ENCODE assay signal across 12 mouse cellular contexts in genomic region chr4:140854455-140854864, GRCm38 (mm10). TPM values are rescaled to one million over a fixed set of nuclear protein-coding genes. Genes with fewer than 3 reads are reported as not detected.
A peak's percentile ranks its signal among the peaks of the same experiment; 100 is the strongest.
DNase-seq lines count a peak whose midpoint lies in the region; ATAC-seq and TF ChIP-seq lines count a peak whose summit lies in the region.
"Had no signal": no experiment of that assay in that cellular context is flagged by ENCODE, and none has a peak within 500 bp of the region (broad histone marks: within the 10 kb centered on the region; RNA-seq: fewer than 3 reads in every experiment).

No protein-coding gene starts in this region.

- WGBS in midbrain, embryonic 10.5 days, result 81% methylated on average over 10 of the region's 10 CpGs
- 83% methylated on average over 10 of the region's 10 CpGs for WGBS in midbrain, embryonic 14.5 days
- 17% methylated on average over 10 of the region's 10 CpGs for WGBS in liver, adult 2 months
- WGBS in stomach, embryonic 15.5 days, result 42% methylated on average over 10 of the region's 10 CpGs

- H3K27me3 ChIP-seq in midbrain, embryonic 10.5 days (ENCODE audit: low read depth, poor library complexity, severe bottlenecking), result no peaks in the 10 kb centered on the region; the same call in 1 of the 2 replicates
- H3K27me3 ChIP-seq in midbrain, embryonic 14.5 days (ENCODE audit: control insufficient read depth, insufficient read depth, low read length), result no peaks in the 10 kb centered on the region
- no peaks in the 10 kb centered on the region for H3K27me3 ChIP-seq in liver, adult 2 months (ENCODE audit: control insufficient read depth, insufficient read depth, low read length)
- no peaks in the 10 kb centered on the region for H3K27me3 ChIP-seq in stomach, embryonic 15.5 days (replicated peaks)
- H3K27me3 ChIP-seq: midbrain, embryonic 12.5 days had no signal

- peak; percentile 52 to 59 for DNase-seq in cerebellum, postnatal 10 days
- DNase-seq in cerebellum, adult 11 months, result no peak
- no peak for DNase-seq in midbrain, embryonic 10.5 days (ENCODE audit: low spot score)
- no peak for DNase-seq in midbrain, embryonic 14.5 days
- peak; percentile 92 for DNase-seq in liver, adult 2 months (ENCODE audit: extremely low read depth, low read depth, low spot score)
- no peak for DNase-seq in urinary bladder, postnatal 25 days (ENCODE audit: low spot score)
- no peak for DNase-seq in lung, postnatal 14 days
- DNase-seq: cerebellum, adult 8-10 months; kidney, adult 18-20 months had no signal

- TF ChIP-seq CTCF in liver, adult 2 months (IDR thresholded peaks at IDR 0.05; ENCODE audit: low read depth, low read length), result no peak

- TF ChIP-seq POLR2A in liver, adult 2 months (IDR thresholded peaks at IDR 0.05; ENCODE audit: extremely low read depth, insufficient read depth, low read length), result no peak

- no peak overlapping the region for H3K4me2 ChIP-seq in midbrain, embryonic 14.5 days (ENCODE audit: low read length)
- H3K4me2 ChIP-seq in stomach, embryonic 15.5 days, result no peak overlapping the region
- H3K4me2 ChIP-seq: midbrain, embryonic 12.5 days had no signal

- peak overlapping the region; percentile 42 for H3K27ac ChIP-seq in midbrain, embryonic 10.5 days (replicated peaks)
- no peak overlapping the region for H3K27ac ChIP-seq in midbrain, embryonic 14.5 days (replicated peaks; ENCODE audit: low read depth, low read length)
- peak overlapping the region; percentile 22 for H3K27ac ChIP-seq in liver, adult 2 months (replicated peaks; ENCODE audit: insufficient read depth, low read depth, low read length)
- H3K27ac ChIP-seq in stomach, embryonic 15.5 days, result no peak overlapping the region
- H3K27ac ChIP-seq: midbrain, embryonic 12.5 days had no signal

- no peaks in the 10 kb centered on the region for H3K79me2 ChIP-seq in liver, adult 2 months (ENCODE audit: control insufficient read depth, insufficient read depth, low read length)

- H3K9me3 ChIP-seq in midbrain, embryonic 10.5 days (replicated peaks), result no peaks in the 10 kb centered on the region
- H3K9me3 ChIP-seq in midbrain, embryonic 14.5 days (ENCODE audit: control insufficient read depth, low read length), result no peaks in the 10 kb centered on the region
- no peaks in the 10 kb centered on the region for H3K9me3 ChIP-seq in stomach, embryonic 15.5 days
- H3K9me3 ChIP-seq: midbrain, embryonic 12.5 days had no signal

- H3K36me3 ChIP-seq in midbrain, embryonic 10.5 days, result no peaks in the 10 kb centered on the region
- no peaks in the 10 kb centered on the region for H3K36me3 ChIP-seq in midbrain, embryonic 14.5 days (ENCODE audit: control insufficient read depth, insufficient read depth, low read length)
- no peaks in the 10 kb centered on the region for H3K36me3 ChIP-seq in liver, adult 2 months (ENCODE audit: control insufficient read depth, insufficient read depth, low read length)
- no peaks in the 10 kb centered on the region for H3K36me3 ChIP-seq in stomach, embryonic 15.5 days
- H3K36me3 ChIP-seq: midbrain, embryonic 12.5 days had no signal

- no peak overlapping the region for H3K9ac ChIP-seq in midbrain, embryonic 14.5 days (replicated peaks; ENCODE audit: low read length)
- no peak overlapping the region for H3K9ac ChIP-seq in liver, adult 2 months (ENCODE audit: low read depth, low read length)
- no peak overlapping the region for H3K9ac ChIP-seq in stomach, embryonic 15.5 days
- H3K9ac ChIP-seq: midbrain, embryonic 12.5 days had no signal

- H3K4me3 ChIP-seq in midbrain, embryonic 10.5 days, result no peak overlapping the region
- H3K4me3 ChIP-seq in midbrain, embryonic 14.5 days (replicated peaks; ENCODE audit: low read depth, low read length), result no peak overlapping the region
- no peak overlapping the region for H3K4me3 ChIP-seq in liver, adult 2 months (ENCODE audit: insufficient read depth, low read depth, low read length)
- H3K4me3 ChIP-seq in stomach, embryonic 15.5 days (replicated peaks), result no peak overlapping the region
- H3K4me3 ChIP-seq: midbrain, embryonic 12.5 days had no signal

- peaks cover 17% of the 10 kb centered on the region for H3K4me1 ChIP-seq in midbrain, embryonic 10.5 days
- no peaks in the 10 kb centered on the region for H3K4me1 ChIP-seq in midbrain, embryonic 14.5 days (ENCODE audit: control insufficient read depth, insufficient read depth, low read length)
- H3K4me1 ChIP-seq in liver, adult 2 months (ENCODE audit: control insufficient read depth, insufficient read depth, low read length), result peaks cover 15% of the 10 kb centered on the region
- H3K4me1 ChIP-seq in stomach, embryonic 15.5 days, result no peaks in the 10 kb centered on the region
- H3K4me1 ChIP-seq: midbrain, embryonic 12.5 days had no signal

- no peak for ATAC-seq in midbrain, embryonic 14.5 days (ENCODE audit: low FRiP score, low TSS enrichment)
- peak; percentile 84 for ATAC-seq in stomach, embryonic 15.5 days (ENCODE audit: insufficient read depth, low FRiP score, low read depth)

RNA-seq across cellular contexts. Expression of gene Padi1, which starts 8.9 kb away (rescaled TPM):
- polyA plus RNA-seq in midbrain, embryonic 10.5 days (2016; fragmentation: Nextera tagmentation; extraction: Ambion mirVana), result 0.04 and 0.06 TPM in 2 replicates
- polyA plus RNA-seq in midbrain, embryonic 14.5 days (2014; fragmentation: Nextera tagmentation; extraction: Ambion mirVana), result 0.12 TPM in 1 of 2 replicates, not detected in the other
- total RNA-seq in liver, adult 2 months (2014; rRNA removed), result not detected in 2 replicates
- polyA plus RNA-seq in liver, adult 2 months (2012; rRNA removed), result not detected in 2 replicates
- 0.19 and 0.23 TPM in 2 replicates for polyA plus RNA-seq in stomach, embryonic 15.5 days (2015; fragmentation: Nextera tagmentation; extraction: Ambion mirVana)
- total RNA-seq: left cerebral cortex, postnatal 36 days had no signal

RNA-seq across cellular contexts. Expression of gene Padi3, which starts 44.0 kb away (rescaled TPM):
- polyA plus RNA-seq in midbrain, embryonic 10.5 days (2016; fragmentation: Nextera tagmentation; extraction: Ambion mirVana), result 0.10 and 0.15 TPM in 2 replicates
- polyA plus RNA-seq in midbrain, embryonic 14.5 days (2014; fragmentation: Nextera tagmentation; extraction: Ambion mirVana), result not detected in 2 replicates
- total RNA-seq in liver, adult 2 months (2014; rRNA removed), result not detected in 2 replicates
- polyA plus RNA-seq in liver, adult 2 months (2012; rRNA removed), result not detected in 2 replicates
- polyA plus RNA-seq in stomach, embryonic 15.5 days (2015; fragmentation: Nextera tagmentation; extraction: Ambion mirVana), result 0.09 and 0.18 TPM in 2 replicates
- total RNA-seq: left cerebral cortex, postnatal 36 days had no signal

RNA-seq across cellular contexts. Expression of gene Padi2, which starts 51.7 kb away (rescaled TPM):
- polyA plus RNA-seq in midbrain, embryonic 10.5 days (2016; fragmentation: Nextera tagmentation; extraction: Ambion mirVana), result 0.15 and 1.4 TPM in 2 replicates
- polyA plus RNA-seq in midbrain, embryonic 14.5 days (2014; fragmentation: Nextera tagmentation; extraction: Ambion mirVana), result 1.1 and 1.7 TPM in 2 replicates
- 0.09 and 0.13 TPM in 2 replicates for total RNA-seq in liver, adult 2 months (2014; rRNA removed)
- 0.21 and 0.25 TPM in 2 replicates for polyA plus RNA-seq in liver, adult 2 months (2012; rRNA removed)
- polyA plus RNA-seq in stomach, embryonic 15.5 days (2015; fragmentation: Nextera tagmentation; extraction: Ambion mirVana), result 2.7 and 3.0 TPM in 2 replicates

Comparison
In these comparisons a context has a peak if more than half of its experiments do, and no peak if none do; other contexts are left out.
1. DNase-seq: peak in cerebellum, postnatal 10 days (2 of 2) and liver, adult 2 months (single experiment); none in cerebellum, adult 11 months (single experiment), midbrain, embryonic 10.5 days (single experiment), midbrain, embryonic 14.5 days (single experiment), urinary bladder, postnatal 25 days (single experiment) and lung, postnatal 14 days (single experiment).
2. H3K27ac ChIP-seq: peak in midbrain, embryonic 10.5 days (single experiment) and liver, adult 2 months (single experiment); none in midbrain, embryonic 14.5 days (single experiment) and stomach, embryonic 15.5 days (single experiment).